Mouse (Mus musculus): ENCODE results near the gene Cd27.

DNA sequence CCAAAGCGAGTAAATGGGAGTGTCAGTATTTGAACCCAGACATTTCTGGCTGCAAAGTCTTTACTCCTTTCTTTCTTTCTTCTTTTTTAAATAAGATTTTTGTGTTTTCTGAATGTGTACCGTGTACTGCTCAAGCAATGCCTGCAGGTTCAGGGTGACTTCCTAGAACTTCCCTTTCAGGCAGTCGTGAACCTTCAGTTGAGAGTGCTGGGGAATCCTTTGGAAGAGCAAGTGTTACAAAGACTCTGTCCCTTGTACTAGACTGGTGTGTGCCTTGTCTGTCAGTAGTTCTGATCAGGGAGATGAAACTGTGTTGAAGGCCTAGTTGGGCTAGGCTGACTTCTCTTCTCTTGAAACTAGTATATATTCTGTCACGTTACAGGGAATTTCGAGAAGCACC lies 44.0 kb downstream of the Cd27 start:
- TF ChIP-seq CTCF (IDR thresholded peaks at IDR 0.05) (no peak), EP300 (IDR thresholded peaks at IDR 0.05) (no peak)
